Mouse (Mus musculus): ENCODE measurements around the gene AY358078.
"Not testable (repeated sequence)": the region's sequence is repeated elsewhere in the genome, so short reads cannot be mapped to it uniquely, and the experiment has no call there.

DNA sequence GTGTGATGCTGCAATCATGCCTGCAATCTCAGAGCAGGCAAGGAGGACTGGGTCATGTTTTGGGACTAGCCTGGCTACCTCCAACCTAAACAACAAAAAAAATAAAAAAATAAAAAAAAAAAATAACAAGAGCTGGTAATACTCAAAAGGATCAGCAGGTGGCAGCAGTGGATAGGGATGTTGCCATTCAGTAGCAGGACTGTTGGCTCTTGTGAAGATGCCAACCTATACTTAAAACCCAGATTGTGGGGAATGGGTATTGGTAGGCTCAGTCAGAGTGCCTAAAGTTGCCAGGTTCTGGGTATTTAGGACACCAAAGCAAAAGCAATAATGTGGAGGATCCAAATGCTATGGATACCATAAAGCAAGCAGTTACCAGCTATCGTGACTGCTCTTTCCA is 28.5 kb upstream of the AY358078 start:
- TF ChIP-seq CHD1 (IDR thresholded peaks at IDR 0.05; ENCODE audit: low read depth, low read length); MAX (IDR thresholded peaks at IDR 0.05; ENCODE audit: low read length); USF1 (IDR thresholded peaks at IDR 0.05; ENCODE audit: low read depth, low read length); JUND (conservative IDR thresholded peaks at IDR 0.05; ENCODE audit: low read depth, low read length): not testable (repeated sequence)
- peak; percentile 46 to 74 for TF ChIP-seq CTCF (conservative IDR thresholded peaks at IDR 0.05 in 1 of 2, IDR thresholded peaks at IDR 0.05 in 1 of 2; ENCODE audit: low read depth in 2 of 2, low read length in 2 of 2)

All from CH12.LX (cell line).